Mouse (Mus musculus) heart, adult 11 months (tissue): ENCODE measurements around the gene Tmem273.

Source experiments
- DNase-seq: peaks from one replicate; pipeline ENCODE4 v3.0.0; 2022

Gene Tmem273

GRCm38 (mm10) chr14:32861656-32862055 lies 75.9 kb downstream of the Tmem273 start:
- DNase-seq: no peak

GRCm38 (mm10) chr14:32865331-32865730 lies 79.6 kb downstream of the Tmem273 start:
- DNase-seq: no peak
